Mouse (Mus musculus) hematopoietic multipotent progenitor cell, adult 10-12 weeks (in vitro differentiated cells): ENCODE results near the gene Utf1. TPM values are rescaled to one million over a fixed set of nuclear protein-coding genes. Genes with fewer than 3 reads are reported as not detected.

Experiments used
- polyA plus RNA-seq: library from polyadenylated mRNA; stranded (reverse); fragments of >175 nt; gene quantifications from 2 replicates; pipeline ENCODE4 v1.2.3, GENCODE M21; 2012; ENCODE audit warnings: low replicate concordance

Utf1 gene
- 3.6 and 7.4 TPM in 2 replicates for polyA plus RNA-seq

GRCm38 (mm10) chr7:139943674-139944281 lies at the start of gene Utf1:
Gene Utf1 (plus strand): TSS chr7:139943789.

GRCm38 (mm10) chr7:139894655-139895557 lies 48.7 kb upstream of the Utf1 start, which contains the start of gene Kndc1:
Gene Kndc1 (plus strand): TSS chr7:139894696.

GRCm38 (mm10) chr7:139978278-139978892 lies 34.8 kb downstream of the Utf1 start, which contains the start of gene 6430531B16Rik:
Gene 6430531B16Rik (minus strand): TSS chr7:139978755.

GRCm38 (mm10) chr7:139992406-139992805 lies 48.8 kb downstream of the Utf1 start, which contains the start of gene Adam8:
Gene Adam8 (minus strand): TSS chr7:139992562.

Other genes starting within 250 kb of the Utf1 start
- not detected in 2 replicates for gene Adgra1, start 109.6 kb upstream of the Utf1 start, polyA plus RNA-seq
- gene Kndc1, start 49.1 kb upstream of the Utf1 start, polyA plus RNA-seq: 0.13 and 0.22 TPM in 2 replicates
- 0.17 and 1.4 TPM in 2 replicates for gene 6430531B16Rik, start 35.0 kb downstream of the Utf1 start, polyA plus RNA-seq
- 11.9 and 25.8 TPM in 2 replicates for gene Adam8, start 48.8 kb downstream of the Utf1 start, polyA plus RNA-seq
- 20.5 and 29.4 TPM in 2 replicates for gene Zfp511, start 92.6 kb downstream of the Utf1 start, polyA plus RNA-seq
- gene Tubgcp2, start 92.9 kb downstream of the Utf1 start, polyA plus RNA-seq: 4.1 and 6.5 TPM in 2 replicates
- not detected in 2 replicates for gene Msx3, start 105.3 kb downstream of the Utf1 start, polyA plus RNA-seq
- 0.16 TPM in 1 of 2 replicates, not detected in the other for gene Caly, start 138.8 kb downstream of the Utf1 start, polyA plus RNA-seq
- gene Prap1, start 149.6 kb downstream of the Utf1 start, polyA plus RNA-seq: not detected in 2 replicates
- gene Fuom, start 158.7 kb downstream of the Utf1 start, polyA plus RNA-seq: 10.5 and 15.7 TPM in 2 replicates
- gene Paox, start 172.0 kb downstream of the Utf1 start, polyA plus RNA-seq: 1.7 and 7.6 TPM in 2 replicates
- gene Echs1, start 172.7 kb downstream of the Utf1 start, polyA plus RNA-seq: 3.3 and 6.3 TPM in 2 replicates
- gene Mtg1, start 193.8 kb downstream of the Utf1 start, polyA plus RNA-seq: 6.5 and 7.2 TPM in 2 replicates
- not detected in 2 replicates for gene Sprn, start 211.1 kb downstream of the Utf1 start, polyA plus RNA-seq
- not detected in 2 replicates for gene Olfr522, start 221.0 kb downstream of the Utf1 start, polyA plus RNA-seq
- gene Olfr523, start 229.4 kb downstream of the Utf1 start, polyA plus RNA-seq: not detected in 2 replicates